Mouse (Mus musculus) intestine, embryonic 14.5 days (tissue): ENCODE results near the gene Pum2. TPM values are rescaled to one million over a fixed set of nuclear protein-coding genes. Genes with fewer than 3 reads are reported as not detected.
"Not testable (repeated sequence)": the region's sequence is repeated elsewhere in the genome, so short reads cannot be mapped to it uniquely, and the experiment has no call there.

Source experiments
- ATAC-seq: fragments of 200-750 bp; cut with Nextera tagmentation; replicated peaks from 2 replicates; pipeline ENCODE4 v1.8.0; 2017; ENCODE audit warnings: low read depth, moderate number of reproducible peaks, moderate TSS enrichment, moderate library complexity; ENCODE audit not compliant: low FRiP score, low TSS enrichment
- DNase-seq: peaks from one replicate; pipeline ENCODE4 v3.0.0-alpha.2; 2018; ENCODE audit warnings: low spot score
- H3K27ac ChIP-seq: fragments of 300-500 bp; sonication (generic); 2 replicates; pipeline ENCODE4 v1.5.1; 2014; ENCODE audit warnings: low read depth, mild to moderate bottlenecking, control low read depth
- H3K27me3 ChIP-seq: fragments of 300-500 bp; sonication (generic); replicated peaks from 2 replicates; pipeline ENCODE4 v1.6.1; 2014; ENCODE audit warnings: low read length, control low read depth; ENCODE audit not compliant: control insufficient read depth, insufficient read depth
- H3K36me3 ChIP-seq: fragments of 300-500 bp; sonication (generic); 2 replicates; pipeline ENCODE4 v1.6.1; 2014; ENCODE audit warnings: low read length, control low read depth; ENCODE audit not compliant: control insufficient read depth, insufficient read depth
- H3K4me1 ChIP-seq: fragments of 300-500 bp; sonication (generic); replicated peaks from 2 replicates; pipeline ENCODE4 v1.6.1; 2014; ENCODE audit warnings: low read length, control low read depth, mixed read lengths; ENCODE audit not compliant: control insufficient read depth, insufficient read depth
- H3K4me2 ChIP-seq: fragments of 300-500 bp; sonication (generic); 2 replicates; pipeline ENCODE4 v1.6.1; 2014; ENCODE audit warnings: low read length
- H3K4me3 ChIP-seq: fragments of 300-500 bp; sonication (generic); 2 replicates; pipeline ENCODE4 v1.5.1; 2014; ENCODE audit warnings: low read depth, low read length, control low read depth, mixed read lengths
- H3K9ac ChIP-seq: fragments of 300-500 bp; sonication (generic); 2 replicates; pipeline ENCODE4 v1.6.1; 2014; ENCODE audit warnings: mild to moderate bottlenecking, low read length
- H3K9me3 ChIP-seq: fragments of 300-500 bp; sonication (generic); 2 replicates; pipeline ENCODE4 v1.6.1; 2016; ENCODE audit warnings: low read length, control low read depth; ENCODE audit not compliant: control insufficient read depth
- WGBS: fragments of 180-500 bp; shearing (Covaris S2); extraction: QIAGEN DNeasy Blood & Tissue Kit; methylation state at CpG from one replicate; pipeline ENCODE4 v1.1.7; 2014; 5-methylcytosine and 5-hydroxymethylcytosine counted together
- polyA plus RNA-seq: library from polyadenylated mRNA; unstranded; fragments of >200 nt; fragmentation: Nextera tagmentation; extraction: Ambion mirVana; gene quantifications from 2 replicates; pipeline ENCODE4 v1.2.1, GENCODE M21; 2014

Gene Pum2
- polyA plus RNA-seq, 1 experiment from 2014 or later, result 59.2 TPM

- no peaks in the 10 kb centered on the region for H3K36me3 ChIP-seq
- DNase-seq (no peak), ATAC-seq (no peak)
- no peaks in the 10 kb centered on the region for H3K27me3 ChIP-seq
- H3K27ac ChIP-seq, result peak overlapping the region; percentile 96
- peak overlapping the region; percentile 95 for H3K4me3 ChIP-seq
- WGBS, result under 1% methylated on average over 20 of the region's 20 CpGs
- H3K9ac ChIP-seq, result peak overlapping the region; percentile 99
- H3K4me1 ChIP-seq, result peaks cover 21% of the 10 kb centered on the region
- H3K4me2 ChIP-seq, result peak overlapping the region; percentile 92
- H3K9me3 ChIP-seq, result no peaks in the 10 kb centered on the region
Observed at GRCm38 (mm10) chr12:8674891-8675341, 982 bp downstream of the Pum2 start.

- Histone ChIP-seq H3K9me3 (no peaks in the 10 kb centered on the region), H3K27me3 (no peaks in the 10 kb centered on the region), H3K4me3 (peak overlapping the region; percentile 95), H3K4me2 (peak overlapping the region; percentile 92), H3K36me3 (no peaks in the 10 kb centered on the region; the same call in 1 of the 2 replicates), H3K4me1 (peaks cover 21% of the 10 kb centered on the region), H3K9ac (peak overlapping the region; percentile 99), H3K27ac (peak overlapping the region; percentile 96)
- DNase-seq (no peak), ATAC-seq (no peak)
- WGBS, result under 1% methylated on average over 7 of the region's 7 CpGs
Observed at GRCm38 (mm10) chr12:8675361-8675760, 1.4 kb downstream of the Pum2 start.

GRCm38 (mm10) chr12:8676341-8676740, 2.4 kb downstream of the Pum2 start:
- WGBS, result 67% methylated on average over 6 of the region's 6 CpGs
- Histone ChIP-seq H3K9me3 (no peaks in the 10 kb centered on the region), H3K36me3 (no peaks in the 10 kb centered on the region; the same call in 1 of the 2 replicates), H3K9ac (peak overlapping the region; percentile 32; the same call in 1 of the 2 replicates), H3K27ac (no peak overlapping the region), H3K4me1 (peaks cover 21% of the 10 kb centered on the region), H3K27me3 (no peaks in the 10 kb centered on the region), H3K4me2 (peak overlapping the region; percentile 92), H3K4me3 (peak overlapping the region; percentile 95)
- no peak for ATAC-seq
- no peak for DNase-seq

DNA sequence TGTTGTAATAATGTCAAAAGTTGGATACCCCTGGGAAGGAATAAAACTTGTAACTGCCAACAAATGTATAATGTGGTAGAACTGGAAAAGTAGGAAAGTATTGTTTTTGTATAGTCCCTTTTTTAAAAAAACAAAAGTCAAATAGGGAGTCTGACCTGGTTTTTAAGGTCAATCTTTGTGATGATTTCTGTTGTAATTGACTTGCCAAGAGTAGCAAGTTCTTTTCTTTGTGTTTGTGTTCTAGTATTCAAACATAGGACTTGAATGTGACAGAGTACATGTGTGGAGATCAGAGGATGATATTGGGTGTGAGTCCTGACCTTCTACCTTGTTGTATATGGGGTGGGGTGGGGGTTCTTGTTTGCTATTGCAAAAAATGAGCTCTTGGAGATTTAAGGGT, 4.0 kb downstream of the Pum2 start:
- no peak for DNase-seq
- no peak overlapping the region for H3K9ac ChIP-seq
- H3K4me1 ChIP-seq, result peaks cover 21% of the 10 kb centered on the region
- H3K4me2 ChIP-seq, result no peak overlapping the region
- no peaks in the 10 kb centered on the region for H3K27me3 ChIP-seq
- H3K9me3 ChIP-seq, result no peaks in the 10 kb centered on the region
- H3K4me3 ChIP-seq, result no peak overlapping the region
- no peaks in the 10 kb centered on the region; the same call in 1 of the 2 replicates for H3K36me3 ChIP-seq
- ATAC-seq, result no peak
- no peak overlapping the region for H3K27ac ChIP-seq

DNA sequence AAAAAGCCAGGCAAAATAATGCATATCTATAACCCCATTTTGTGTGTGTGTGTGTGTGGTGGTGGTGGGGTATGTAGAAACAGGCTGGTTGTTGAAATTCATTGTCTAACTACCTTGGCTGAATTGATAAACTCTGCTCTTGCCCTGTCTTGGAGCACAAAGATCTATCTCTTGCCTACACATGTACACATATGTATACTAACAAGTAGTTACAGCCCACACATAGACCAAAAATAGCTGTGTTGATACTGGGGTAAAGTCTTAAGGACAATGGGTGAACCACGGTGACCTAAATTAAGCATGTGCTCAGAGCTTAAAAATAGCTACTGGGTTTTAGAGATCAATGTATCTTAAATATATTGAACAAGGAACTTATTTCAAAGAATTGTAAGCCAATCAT, 10.3 kb downstream of the Pum2 start:
- Histone ChIP-seq H3K4me3 (no peak overlapping the region), H3K9me3 (no peaks in the 10 kb centered on the region), H3K9ac (no peak overlapping the region), H3K27me3 (no peaks in the 10 kb centered on the region), H3K4me2 (no peak overlapping the region), H3K36me3 (no peaks in the 10 kb centered on the region; the same call in 1 of the 2 replicates), H3K27ac (no peak overlapping the region), H3K4me1 (no peaks in the 10 kb centered on the region)
- DNase-seq (no peak), ATAC-seq (no peak)
- 82% methylated on average over 1 of the region's 1 CpGs for whole genome bisulfite sequencing

DNA sequence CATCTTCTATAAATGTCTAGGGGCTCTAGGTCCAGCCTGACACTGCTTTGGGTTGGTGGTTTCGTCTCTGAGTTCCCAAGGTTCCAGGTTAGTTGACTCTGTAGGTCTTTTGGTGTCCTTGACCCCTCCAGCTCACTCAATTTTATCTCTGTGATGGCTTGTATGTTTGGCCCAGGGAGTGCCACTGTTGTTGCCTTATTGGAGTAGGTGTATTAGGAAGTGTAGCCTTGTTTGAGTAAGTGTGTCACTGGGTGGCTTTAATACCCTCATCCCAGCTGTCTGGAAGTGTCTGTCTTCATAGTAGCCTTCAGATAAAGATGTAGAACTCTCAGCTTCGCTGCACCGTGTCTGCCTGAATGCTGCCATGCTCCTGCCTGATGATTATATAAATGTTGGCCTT, 11.1 kb downstream of the Pum2 start:
- Histone ChIP-seq H3K4me2 (no peak overlapping the region), H3K9me3 (no peaks in the 10 kb centered on the region), H3K9ac (no peak overlapping the region), H3K36me3 (no peaks in the 10 kb centered on the region; the same call in 1 of the 2 replicates), H3K27ac (no peak overlapping the region), H3K4me1 (no peaks in the 10 kb centered on the region), H3K27me3 (no peaks in the 10 kb centered on the region), H3K4me3 (no peak overlapping the region)
- ATAC-seq (no peak), DNase-seq (no peak)
- WGBS, result 96% methylated on average over 3 of the region's 3 CpGs

DNA sequence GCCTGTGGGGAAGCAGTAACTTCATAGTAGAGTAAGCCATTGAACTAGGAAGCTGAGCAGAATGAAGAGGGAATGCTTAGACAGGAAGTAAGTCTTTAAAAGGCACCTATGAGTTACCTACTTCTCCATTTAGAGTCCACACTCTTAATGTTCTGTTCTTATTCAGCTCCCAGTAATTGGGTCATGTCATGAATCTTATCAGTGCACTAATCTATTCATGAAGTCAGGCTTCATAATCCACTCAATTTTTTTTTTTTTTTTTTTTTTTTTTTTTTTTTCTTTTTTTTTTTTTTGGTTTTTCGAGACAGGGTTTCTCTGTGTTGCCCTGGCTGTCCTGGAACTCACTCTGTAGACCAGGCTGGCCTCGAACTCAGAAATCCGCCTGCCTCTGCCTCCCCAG, 15.9 kb downstream of the Pum2 start:
- 90% methylated on average over 3 of the region's 3 CpGs for WGBS
- not testable (repeated sequence) for H3K9me3 ChIP-seq, H3K4me1 ChIP-seq, H3K27ac ChIP-seq, DNase-seq, H3K9ac ChIP-seq, H3K27me3 ChIP-seq, H3K36me3 ChIP-seq, H3K4me2 ChIP-seq, H3K4me3 ChIP-seq, ATAC-seq

GRCm38 (mm10) chr12:8698895-8699294, 25.0 kb downstream of the Pum2 start:
- H3K4me2 ChIP-seq, result no peak overlapping the region
- WGBS, result 78% methylated on average over 2 of the region's 2 CpGs
- no peak overlapping the region for H3K9ac ChIP-seq
- H3K27ac ChIP-seq, result no peak overlapping the region
- ATAC-seq, result no peak
- H3K4me3 ChIP-seq, result no peak overlapping the region
- no peaks in the 10 kb centered on the region for H3K9me3 ChIP-seq
- no peaks in the 10 kb centered on the region for H3K4me1 ChIP-seq
- H3K27me3 ChIP-seq, result no peaks in the 10 kb centered on the region
- no peak for DNase-seq
- H3K36me3 ChIP-seq, result peaks cover 28% of the 10 kb centered on the region

DNA sequence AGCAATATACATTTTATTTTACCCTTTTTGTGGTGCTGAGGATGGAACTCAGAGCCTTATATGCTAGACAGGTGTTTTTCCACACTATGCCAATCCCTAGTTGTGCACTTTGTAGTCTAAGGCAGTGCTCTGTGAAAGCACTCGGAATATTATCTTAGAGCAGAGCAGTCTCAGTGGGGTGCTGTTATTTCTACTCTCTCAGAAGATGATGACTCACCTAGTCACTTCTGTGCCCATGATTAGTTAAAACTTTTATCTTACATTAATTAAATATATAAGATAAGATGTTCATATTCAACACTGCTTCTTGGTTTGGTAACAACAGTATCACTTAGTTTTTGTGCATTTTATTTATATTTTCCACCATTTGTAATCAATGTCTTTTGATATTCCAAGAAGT, 30.1 kb downstream of the Pum2 start:
- H3K9ac ChIP-seq, result no peak overlapping the region
- DNase-seq, result no peak
- H3K9me3 ChIP-seq, result no peaks in the 10 kb centered on the region
- H3K4me2 ChIP-seq, result no peak overlapping the region
- no peak for ATAC-seq
- peaks cover 57% of the 10 kb centered on the region for H3K36me3 ChIP-seq
- no peak overlapping the region for H3K27ac ChIP-seq
- no peaks in the 10 kb centered on the region for H3K4me1 ChIP-seq
- H3K27me3 ChIP-seq, result no peaks in the 10 kb centered on the region
- 73% methylated on average over 1 of the region's 1 CpGs for WGBS
- no peak overlapping the region for H3K4me3 ChIP-seq
